Mouse (Mus musculus) erythroblast, embryonic 14.5 days (primary cell): ENCODE results near the gene Lrrc49.

Experiments used
- GATA1 ChIP-seq: IDR thresholded peaks from 2 replicates; pipeline ENCODE4 v1.6.1; 2012; ENCODE audit warnings: low read length, inconsistent platforms, mixed read lengths
- TAL1 ChIP-seq: IDR thresholded peaks from 3 replicates; pipeline ENCODE4 v1.6.1; 2012; ENCODE audit warnings: low read length, inconsistent platforms, mixed read lengths

- no peak for TF ChIP-seq GATA1
- no peak for TF ChIP-seq TAL1
Observed at GRCm38 (mm10) chr9:60664385-60664784, 23.6 kb downstream of the Lrrc49 start.
